Mouse (Mus musculus) lung, adult 2 months (tissue): ENCODE measurements around the gene 2810004N23Rik.

Experiments used
- CTCF ChIP-seq: fragments of 200-500 bp; IDR thresholded peaks from 2 replicates; pipeline ENCODE4 v1.5.1; 2011; ENCODE audit warnings: mild to moderate bottlenecking, low read length, control low read depth; ENCODE audit not compliant: insufficient read depth
- POLR2A ChIP-seq: fragments of 200-500 bp; IDR thresholded peaks from 2 replicates; pipeline ENCODE4 v1.6.1; 2011; ENCODE audit warnings: low read depth, mild to moderate bottlenecking, control low read depth, low read length, borderline replicate concordance; ENCODE audit errors: extremely low read depth

- TF ChIP-seq CTCF, result no peak
- TF ChIP-seq POLR2A, result no peak
These were observed 40.3 kb upstream of the 2810004N23Rik start for GRCm38 (mm10) chr8:124903198-124903597.
